Mouse (Mus musculus) activated CD4-positive, CD25-positive, alpha-beta regulatory T cell, adult 4 months (primary cell): ENCODE measurements around the gene Lpin3. TPM values are rescaled to one million over a fixed set of nuclear protein-coding genes. Genes with fewer than 3 reads are reported as not detected.
A peak's percentile ranks its signal among the peaks of the same experiment; 100 is the strongest.

Source experiments
- ATAC-seq: one replicate; pipeline ENCODE4 v1.8.0; 2017
- polyA plus RNA-seq, 2 experiments: library from polyadenylated mRNA; unstranded; fragments of 100-300 nt; shearing (Covaris generic); gene quantifications; one replicate each; pipeline ENCODE4 v1.2.1; 2017

Gene Lpin3
- polyA plus RNA-seq = under 1 TPM; 0.37 to 0.45 TPM

GRCm38 (mm10) chr2:160880453-160881195 is at the start of gene Lpin3:
Gene Lpin3, plus strand, starts transcription at chr2:160880670.
- ATAC-seq = no peak

GRCm38 (mm10) chr2:160840838-160841237 is 39.6 kb upstream of the Lpin3 start:
- ATAC-seq = no peak

DNA sequence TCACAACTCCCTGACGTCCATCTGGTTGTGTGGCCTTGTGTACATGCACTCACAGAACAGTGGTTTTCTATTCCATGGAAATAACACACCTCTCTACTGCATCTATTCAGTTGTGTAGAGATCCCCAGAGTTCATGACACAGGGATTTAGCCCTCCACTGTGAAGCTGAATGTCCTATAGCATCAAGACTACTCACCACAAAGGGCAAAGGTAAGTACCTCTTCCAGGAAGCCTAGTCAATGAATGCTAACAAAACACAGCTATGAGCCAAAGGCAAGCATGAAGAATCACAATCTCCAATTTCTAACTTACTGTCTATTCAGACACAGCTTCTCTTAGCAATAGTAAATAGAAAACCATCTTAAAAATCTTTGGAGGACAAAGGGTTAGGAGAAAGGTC is 32.8 kb upstream of the Lpin3 start:
- ATAC-seq = no peak

DNA sequence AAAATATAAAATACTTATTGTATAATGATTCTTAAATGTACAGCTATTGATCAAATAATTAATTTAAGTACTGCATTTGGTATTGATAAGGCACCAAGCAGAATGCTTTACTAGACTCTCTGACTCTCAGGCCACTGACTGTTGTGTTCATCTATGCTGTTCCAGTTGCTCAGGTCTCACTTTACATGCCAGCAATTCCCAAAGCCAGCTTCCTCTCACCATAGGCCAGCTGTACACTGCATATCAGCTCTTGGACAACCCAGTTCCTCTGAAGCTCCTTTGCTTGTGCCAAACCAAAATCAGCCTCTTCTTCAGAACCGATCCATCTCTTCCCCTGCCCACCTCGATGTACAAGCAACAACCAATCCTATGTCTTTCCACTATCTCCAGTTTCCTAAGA is 32.3 kb upstream of the Lpin3 start:
- no peak for ATAC-seq

GRCm38 (mm10) chr2:160849617-160850240 is 30.7 kb upstream of the Lpin3 start:
- no peak for ATAC-seq

GRCm38 (mm10) chr2:160850360-160850759 is 30.1 kb upstream of the Lpin3 start:
- no peak for ATAC-seq

GRCm38 (mm10) chr2:160854687-160855086 is 25.8 kb upstream of the Lpin3 start:
- no peak for ATAC-seq

DNA sequence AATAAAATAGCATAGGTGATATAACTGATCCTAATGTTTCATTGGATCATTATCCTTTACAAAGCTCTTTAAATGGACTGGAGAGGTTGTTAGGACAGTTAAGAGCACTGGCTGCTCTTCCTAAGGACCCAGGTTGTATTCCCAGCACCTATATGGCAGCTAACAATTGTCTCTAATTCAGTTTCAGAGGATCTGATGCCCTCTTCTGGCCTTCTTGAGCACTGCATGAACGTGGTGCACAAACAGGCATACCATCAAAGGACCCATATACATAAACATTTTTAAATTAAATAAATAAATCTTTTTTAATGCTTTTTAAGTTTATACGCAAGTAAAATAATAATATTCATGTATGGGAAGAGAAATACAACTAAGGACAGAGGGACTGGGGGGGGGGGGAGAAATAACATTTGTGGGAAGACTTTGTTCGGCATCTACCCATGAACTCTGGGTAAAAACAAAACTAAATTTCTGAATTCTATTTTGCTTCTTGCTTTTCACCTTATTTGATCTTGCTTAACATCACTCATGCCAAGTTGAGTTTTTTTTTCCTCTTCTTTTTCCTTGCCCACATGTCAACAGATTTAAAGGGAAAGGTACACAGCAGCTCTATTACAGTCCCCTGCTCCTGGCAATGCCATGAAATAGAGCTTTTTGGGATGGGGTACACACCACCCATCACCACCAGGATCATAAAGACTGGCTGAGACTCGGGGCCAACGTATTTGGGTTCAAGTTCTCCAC is 23.9 kb upstream of the Lpin3 start:
- ATAC-seq = no peak

- ATAC-seq = no peak
These were observed 20.1 kb upstream of the Lpin3 start for GRCm38 (mm10) chr2:160860363-160860762.

DNA sequence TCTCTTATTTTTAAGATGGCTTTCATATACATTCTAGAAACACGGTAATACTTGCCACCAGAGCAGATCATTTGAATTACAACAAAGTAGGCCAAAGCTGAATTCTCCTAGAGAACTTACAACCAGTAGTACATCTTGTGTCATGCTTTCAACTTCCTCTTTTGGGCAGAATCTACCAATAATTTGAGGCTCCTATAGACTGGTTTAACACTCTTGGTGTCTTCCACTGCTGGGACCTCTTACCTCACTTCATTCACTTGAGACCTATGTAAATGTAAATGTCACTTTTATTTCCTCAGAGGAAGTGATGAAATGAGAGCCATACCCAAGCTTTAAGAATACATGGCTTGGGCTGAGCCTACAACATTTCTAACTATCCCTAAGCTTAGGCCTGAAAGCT is 16.4 kb upstream of the Lpin3 start:
- no peak for ATAC-seq

GRCm38 (mm10) chr2:160865266-160865665 is 15.2 kb upstream of the Lpin3 start:
- ATAC-seq = no peak

DNA sequence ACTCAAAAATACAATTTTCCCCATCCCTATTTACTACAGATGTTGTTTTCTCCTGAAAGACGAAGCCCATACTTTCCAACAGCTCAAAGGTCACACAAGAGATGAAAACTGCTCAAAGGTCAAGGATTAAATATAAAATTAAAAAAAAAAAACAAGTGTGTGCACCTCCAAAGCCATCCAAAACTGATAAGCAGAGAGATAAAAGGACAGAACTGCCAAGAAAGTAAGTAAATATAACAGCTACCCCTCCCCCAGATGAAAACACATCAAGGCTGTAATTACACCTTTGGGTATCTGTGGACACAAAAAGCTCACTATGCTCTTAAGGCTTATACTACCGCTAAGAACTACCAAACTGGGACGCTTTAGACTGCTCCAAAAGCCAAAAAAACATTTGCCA is 11.0 kb upstream of the Lpin3 start:
- ATAC-seq = no peak

GRCm38 (mm10) chr2:160871310-160871709 is 9.2 kb upstream of the Lpin3 start:
- ATAC-seq = no peak

GRCm38 (mm10) chr2:160872395-160872794 is 8.1 kb upstream of the Lpin3 start:
- ATAC-seq = peak; percentile 67

DNA sequence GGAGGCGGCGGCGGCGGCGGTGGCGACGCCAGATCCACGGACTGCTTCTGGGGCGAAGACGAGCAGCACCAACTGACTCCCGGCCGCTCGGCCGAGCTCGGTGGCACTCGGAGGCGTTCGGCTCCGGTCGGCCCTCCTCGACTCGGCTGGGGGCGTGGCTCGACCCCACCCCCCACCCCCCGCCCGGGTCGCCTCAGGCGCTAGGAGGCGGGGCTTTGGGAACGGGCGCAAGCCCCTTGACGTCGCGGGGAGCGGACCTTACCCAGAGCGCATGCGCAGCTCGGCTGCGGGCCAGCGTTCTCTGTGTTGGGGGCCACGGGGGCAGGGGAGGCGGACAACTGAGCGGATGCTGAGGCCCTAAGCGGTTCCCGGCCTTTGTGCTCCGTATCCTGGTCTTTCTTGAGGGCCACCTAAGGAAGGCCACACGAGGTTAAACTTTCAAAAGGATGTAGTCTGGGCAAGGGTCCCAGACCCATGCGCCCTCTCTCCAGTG is 7.5 kb upstream of the Lpin3 start, which contains the start of gene Zhx3:
TSS of gene Zhx3 (minus strand) at position 109 of the 493 bp plus-strand sequence.
- peak; percentile 85 for ATAC-seq

DNA sequence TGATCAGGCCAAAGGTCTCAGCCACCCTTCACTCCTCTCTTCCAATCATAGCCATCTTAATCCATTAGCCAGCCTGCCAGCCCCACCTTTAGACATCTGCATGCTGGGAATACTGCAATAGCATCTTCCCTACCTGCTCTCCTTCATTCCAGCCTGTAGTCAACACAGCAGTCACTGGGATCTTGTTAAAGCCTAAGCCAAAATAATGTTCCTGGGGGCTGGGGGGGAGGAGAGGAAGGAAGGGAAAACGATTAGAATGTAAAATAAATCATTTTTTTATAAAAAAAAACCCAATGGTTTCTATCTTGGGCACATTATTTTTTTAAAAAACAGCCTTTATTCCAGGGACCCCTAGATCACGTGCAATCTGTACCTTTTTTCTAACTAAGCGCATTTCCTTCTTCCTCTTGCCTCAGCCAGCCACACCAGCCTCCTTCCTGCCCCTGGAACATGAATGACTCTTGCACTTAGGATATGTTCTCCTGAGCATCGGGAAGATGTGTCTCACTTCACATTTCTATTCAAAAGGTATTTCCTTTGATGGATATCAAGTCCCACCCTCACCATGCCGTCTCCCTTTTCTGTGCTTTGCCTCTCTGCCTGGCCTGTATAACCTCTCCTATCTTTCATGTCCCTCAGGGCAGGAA is 6.1 kb upstream of the Lpin3 start:
- no peak for ATAC-seq

DNA sequence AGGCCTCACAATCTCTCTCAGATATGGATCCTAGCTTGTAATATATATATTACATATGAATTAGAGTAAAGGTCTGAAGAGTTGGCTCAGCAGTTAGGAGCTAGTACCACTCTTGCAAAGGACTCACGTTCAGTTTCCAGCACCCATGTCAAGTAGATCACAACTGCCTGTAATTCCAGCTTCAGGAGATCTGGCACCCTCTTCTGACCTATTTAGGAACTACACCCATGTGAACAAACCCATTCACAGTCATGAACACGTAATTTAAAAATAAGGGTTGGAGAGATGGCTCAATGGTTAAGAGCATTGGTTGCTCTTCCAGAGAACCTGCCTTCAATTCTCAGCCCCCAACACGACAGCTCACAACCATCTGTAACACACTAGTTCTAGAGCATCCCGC is 4.4 kb upstream of the Lpin3 start:
- no peak for ATAC-seq

- ATAC-seq = no peak
These were observed 1.1 kb downstream of the Lpin3 start for GRCm38 (mm10) chr2:160881462-160882101.

DNA sequence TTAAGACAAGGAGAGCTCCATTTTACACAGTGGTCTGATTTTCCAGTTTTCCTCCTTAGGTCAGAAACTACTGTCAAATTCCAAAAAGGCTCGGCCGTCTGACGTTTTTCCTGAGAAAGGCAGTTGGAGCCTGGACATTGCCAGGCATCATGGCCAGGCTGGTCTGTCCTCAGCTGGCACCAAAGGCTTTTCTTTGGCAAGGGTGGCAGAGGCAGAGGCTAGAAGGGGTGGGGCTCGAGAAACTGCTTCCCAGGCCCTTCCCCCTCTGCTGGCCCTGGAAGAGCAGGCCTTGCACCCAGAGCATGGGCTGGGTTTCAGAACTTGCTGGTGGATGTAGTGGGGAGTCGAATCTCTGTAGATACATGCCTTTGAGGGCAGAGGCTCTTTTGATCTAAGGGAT is 2.0 kb downstream of the Lpin3 start:
- ATAC-seq = no peak

DNA sequence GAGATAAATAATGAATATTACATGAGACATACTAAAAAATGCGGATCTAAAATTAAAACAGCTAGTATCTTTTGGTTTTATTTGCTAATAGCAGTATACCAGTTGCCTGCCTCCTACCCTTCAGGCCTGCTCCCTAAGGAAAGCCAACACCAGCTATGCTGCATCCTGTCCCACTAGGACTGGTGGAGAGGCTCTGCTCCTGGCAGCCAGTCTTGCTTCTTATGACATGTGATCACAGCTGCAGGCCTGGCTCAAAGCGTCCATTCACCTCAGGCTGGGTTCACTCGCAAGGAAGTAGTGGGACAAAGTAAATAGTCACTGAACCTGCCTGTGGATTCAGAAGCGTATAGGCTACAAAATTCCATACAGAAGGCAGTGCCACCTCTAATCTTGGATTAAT is 3.4 kb downstream of the Lpin3 start:
- no peak for ATAC-seq

- ATAC-seq = no peak
These were observed 4.4 kb downstream of the Lpin3 start for GRCm38 (mm10) chr2:160884830-160885229.

DNA sequence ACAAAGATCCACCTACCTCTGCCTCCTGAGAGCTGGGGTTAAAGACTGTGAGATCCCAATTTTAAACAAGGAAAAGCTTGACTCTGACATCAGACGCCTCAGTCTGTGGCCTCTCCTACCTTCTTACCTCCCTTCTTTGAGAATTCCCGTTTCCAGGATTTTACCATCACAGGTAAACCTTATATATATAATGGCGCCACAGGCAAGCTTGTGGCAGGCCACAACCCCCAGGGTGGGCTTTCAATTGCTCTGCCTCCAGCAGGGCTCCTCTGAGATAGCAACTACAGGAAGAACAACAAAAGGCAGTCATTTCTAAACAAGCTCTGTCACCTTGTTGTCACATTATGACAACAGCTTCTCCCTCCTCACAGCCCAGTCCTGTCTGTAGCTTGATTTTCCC is 5.8 kb downstream of the Lpin3 start:
- no peak for ATAC-seq
